Mouse (Mus musculus): ENCODE measurements at regions not wholly inside any gene's neighbourhood (a gene's known extent, or its start where the extent isn't known, plus 50 kb on each side); places are given as distances from the start of the nearest gene placed in this dataset.

DNA sequence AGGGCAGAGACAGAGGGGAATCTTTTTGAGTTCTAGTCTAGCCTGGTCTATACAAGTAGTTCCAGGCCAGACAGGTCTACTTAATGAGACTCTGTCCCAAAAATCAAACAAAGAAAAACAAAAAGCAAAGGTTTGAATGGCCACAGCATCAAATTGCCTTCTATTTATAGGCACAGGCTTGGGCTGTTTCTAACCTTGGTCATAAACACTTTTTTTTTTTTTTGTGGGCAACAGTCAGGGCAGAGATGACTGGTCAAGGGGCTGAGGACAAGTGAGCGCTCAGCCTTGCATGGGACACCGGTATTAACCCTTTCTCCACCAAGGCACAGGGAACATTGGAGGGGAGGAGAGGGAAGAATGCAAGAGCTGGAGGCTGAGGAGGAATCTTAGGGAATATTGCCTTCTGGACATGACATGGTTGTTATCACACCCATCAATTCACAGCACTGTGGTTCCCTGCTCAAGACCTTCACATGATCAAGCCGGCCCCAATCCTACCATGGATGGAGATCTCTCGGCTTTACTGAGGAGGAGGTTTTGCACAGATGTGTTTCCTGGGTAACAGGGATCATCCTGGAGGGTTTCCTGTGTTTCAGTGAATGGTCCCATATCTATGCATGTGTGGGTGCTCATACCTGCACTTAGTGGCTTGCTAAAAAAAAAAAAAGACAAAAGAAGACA lies 59.8 kb upstream of the Ubash3b start:
- no peak for DNase-seq (ENCODE audit: low spot score)

DNA sequence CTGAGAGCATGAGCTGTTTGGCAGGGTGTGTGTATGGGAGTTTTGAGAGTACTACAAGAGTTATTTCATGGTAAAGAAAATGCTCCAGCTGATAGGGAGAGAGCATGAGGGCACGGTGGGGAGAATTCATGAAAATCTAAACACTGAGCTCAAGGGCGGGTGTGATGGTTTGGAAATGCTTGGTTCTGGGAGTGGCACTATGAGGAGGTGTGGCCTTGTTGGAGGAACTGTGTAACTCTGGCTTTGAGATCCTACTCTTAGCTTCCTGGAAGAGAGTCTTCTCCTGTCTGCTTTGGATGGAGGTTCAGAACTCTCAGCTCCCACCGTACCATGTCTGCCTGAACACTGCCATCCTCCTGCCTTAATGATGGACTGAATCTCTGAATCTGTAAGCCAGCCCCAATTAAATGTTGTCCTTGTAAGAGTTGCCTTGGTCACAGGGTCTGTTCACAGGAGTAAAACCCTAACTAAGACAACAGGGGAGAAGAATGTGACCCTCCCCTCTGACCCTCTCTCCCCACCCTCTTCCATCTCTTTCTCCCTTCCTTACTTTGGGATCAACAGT lies 58.7 kb upstream of the Ubash3b start:
- DNase-seq (ENCODE audit: low spot score) = no peak

DNA sequence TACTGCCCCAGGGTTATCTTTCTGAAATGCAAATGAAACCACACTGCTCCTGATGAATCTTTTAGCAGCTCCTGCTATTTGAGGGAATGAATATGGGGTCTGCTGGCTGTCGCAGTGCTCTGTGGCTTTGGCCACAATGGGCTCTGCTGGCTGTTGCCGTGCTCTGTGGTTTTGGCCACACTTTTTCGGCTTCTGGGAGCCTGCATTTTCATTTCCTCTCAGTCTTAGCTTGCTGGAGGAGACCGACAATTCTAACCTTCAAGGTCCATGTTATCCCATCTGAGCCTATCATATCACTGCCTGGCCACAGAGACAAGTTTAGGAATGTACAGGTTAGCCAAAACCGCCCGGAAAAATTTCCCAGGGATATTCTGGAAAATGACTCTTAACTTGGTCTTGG lies 57.2 kb upstream of the Ubash3b start:
- no peak for DNase-seq (ENCODE audit: low spot score)

DNA sequence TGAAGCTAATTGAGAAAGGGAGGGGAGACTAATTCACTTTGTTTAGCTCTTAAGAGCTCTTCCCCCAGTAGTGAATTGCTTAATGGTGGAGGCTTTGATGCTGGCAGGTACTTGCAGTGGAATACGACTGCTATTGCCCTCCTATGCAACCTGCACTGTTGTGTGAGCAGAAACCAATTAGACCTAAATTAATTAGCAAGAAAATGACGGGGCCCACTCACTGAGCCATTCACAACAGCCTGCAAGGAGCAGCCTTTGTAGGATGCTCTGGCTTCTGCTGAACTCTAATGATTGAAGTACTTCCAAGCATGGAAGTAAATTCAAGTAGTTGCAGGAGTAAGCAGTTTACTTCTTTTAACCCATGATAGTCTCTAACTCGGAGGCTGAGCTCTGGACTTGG lies 54.8 kb upstream of the Ubash3b start:
- no peak for DNase-seq (ENCODE audit: low spot score)

DNA sequence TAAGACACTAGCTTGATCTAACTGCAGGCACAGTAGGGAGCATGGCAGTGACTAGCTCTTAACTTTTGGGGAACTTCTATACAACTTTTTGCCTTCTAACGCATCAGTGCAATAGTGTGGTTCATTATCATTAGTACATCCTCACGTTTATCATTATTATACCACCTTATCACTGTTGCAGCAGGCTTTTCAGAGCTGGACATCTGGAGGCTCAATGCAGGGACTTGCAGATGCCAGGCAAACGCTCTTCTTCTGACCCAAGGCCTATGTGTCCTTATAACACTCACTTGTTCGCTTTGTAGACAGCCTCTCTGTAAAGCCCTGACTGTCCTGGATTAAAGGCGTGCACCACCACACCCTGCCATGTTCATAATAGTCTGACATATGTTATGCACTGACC lies 53.5 kb upstream of the Ubash3b start:
- no peak for DNase-seq (ENCODE audit: low spot score)

DNA sequence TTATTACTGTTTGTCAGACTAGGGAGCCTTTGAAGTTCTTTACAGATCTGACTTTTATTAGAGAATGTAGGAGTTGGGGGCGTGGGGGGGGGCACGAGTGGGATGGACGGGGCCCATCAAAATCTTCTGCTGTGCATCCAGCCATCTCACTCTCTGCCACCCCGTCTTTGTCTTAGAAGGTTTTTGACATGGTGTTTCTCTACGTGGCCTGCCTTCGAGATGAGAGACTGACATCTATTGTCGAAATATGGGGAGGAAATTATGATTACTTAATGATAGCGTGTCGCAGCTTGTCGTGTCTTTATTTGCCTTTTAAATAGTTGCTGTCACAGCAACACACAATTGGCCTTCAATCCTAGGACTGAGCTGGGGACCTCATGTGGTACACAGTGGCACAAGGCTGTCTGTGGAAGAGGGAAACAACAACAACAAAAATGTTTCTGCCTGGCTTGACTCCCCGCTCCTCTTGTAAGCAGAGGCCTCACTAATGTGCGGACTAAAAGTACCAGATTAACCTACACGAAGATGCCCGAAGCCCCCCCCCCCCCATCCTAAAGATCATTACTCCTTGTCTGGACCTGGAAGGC lies 51.5 kb upstream of the Ubash3b start:
- no peak for DNase-seq (ENCODE audit: low spot score)

DNA sequence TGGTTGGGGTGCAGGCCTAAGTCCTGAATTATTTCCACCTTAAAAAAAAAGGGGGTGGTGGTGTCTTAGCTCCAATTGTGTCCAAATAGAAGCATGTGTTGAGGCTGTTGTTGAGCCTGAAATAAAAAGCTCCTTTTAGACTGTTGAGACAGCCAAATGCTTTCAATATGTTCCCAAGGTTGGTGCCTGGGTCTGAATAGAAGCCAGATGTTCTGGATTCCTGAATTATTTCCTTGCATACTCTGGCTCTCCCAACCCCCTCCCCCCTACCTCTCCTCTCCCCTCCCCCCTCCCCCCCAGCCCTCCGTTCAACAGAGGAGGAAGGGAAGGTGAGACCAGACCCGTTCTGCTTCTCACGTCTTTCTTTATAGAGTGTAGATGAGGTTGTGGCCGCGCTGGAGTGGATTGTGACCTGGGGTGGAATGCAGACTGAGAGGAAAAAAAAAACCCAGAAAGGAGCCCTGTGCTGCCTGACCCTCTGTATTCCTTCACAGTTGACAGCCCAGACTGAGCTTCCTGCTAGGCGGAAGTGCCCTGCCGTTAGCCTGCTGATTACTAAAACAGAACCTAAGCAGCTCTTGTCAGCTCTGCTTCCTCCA lies 50.9 kb upstream of the Ubash3b start:
- DNase-seq (ENCODE audit: low spot score) = peak; percentile 35

DNA sequence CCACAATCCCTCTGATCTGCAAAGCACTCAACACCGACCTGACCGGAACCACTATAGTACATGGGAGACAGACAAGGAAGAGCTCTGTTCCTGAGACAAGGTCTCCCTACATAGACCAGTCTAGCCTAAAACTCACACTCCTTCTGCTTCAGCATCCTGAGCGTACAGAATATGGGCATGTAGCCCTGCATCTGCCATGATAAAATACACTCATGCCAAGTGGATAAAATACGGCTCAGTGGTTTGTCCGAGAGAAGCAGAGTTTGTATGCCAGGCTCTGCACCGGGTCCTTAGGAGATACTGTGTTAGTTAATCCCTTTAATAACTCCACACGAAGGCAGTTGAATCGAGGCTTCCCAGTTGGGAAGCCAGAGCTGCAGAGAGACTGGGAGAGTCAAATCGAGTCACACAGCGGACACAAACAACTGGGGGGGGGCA lies 50.4 kb upstream of the Ubash3b start:
- no peak for DNase-seq (ENCODE audit: low spot score)
